Mouse (Mus musculus): ENCODE results near the gene Gm38392. TPM values are rescaled to one million over a fixed set of nuclear protein-coding genes. Genes with fewer than 3 reads are reported as not detected.

The Gm38392 gene
- under 1 TPM in 1 of 2 experiments, not detected in 1; 0.31 TPM for polyA plus RNA-seq (2017; shearing (Covaris generic))

DNA sequence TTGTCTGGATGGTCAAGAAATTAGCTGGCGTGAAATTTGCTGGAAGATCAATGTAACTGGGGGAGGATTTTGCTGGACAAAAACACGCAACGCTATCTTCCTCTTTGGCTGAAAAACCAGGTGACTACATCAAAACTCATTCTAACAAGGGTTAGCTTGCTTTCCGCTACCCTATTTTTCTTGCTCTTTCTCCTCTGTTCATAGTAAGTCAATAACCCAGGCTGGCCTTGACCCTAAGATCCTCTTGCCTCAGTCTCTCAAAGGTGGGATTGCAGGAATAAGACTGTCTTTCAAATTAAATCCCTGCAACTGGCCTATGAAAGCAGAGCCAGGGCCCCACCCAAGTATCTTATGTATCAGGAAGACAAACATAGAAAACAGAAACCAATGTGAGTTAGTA is at the start of gene Gm38392:
Gene Gm38392, minus strand, starts transcription at position 101 of the 400 bp plus-strand sequence.

DNA sequence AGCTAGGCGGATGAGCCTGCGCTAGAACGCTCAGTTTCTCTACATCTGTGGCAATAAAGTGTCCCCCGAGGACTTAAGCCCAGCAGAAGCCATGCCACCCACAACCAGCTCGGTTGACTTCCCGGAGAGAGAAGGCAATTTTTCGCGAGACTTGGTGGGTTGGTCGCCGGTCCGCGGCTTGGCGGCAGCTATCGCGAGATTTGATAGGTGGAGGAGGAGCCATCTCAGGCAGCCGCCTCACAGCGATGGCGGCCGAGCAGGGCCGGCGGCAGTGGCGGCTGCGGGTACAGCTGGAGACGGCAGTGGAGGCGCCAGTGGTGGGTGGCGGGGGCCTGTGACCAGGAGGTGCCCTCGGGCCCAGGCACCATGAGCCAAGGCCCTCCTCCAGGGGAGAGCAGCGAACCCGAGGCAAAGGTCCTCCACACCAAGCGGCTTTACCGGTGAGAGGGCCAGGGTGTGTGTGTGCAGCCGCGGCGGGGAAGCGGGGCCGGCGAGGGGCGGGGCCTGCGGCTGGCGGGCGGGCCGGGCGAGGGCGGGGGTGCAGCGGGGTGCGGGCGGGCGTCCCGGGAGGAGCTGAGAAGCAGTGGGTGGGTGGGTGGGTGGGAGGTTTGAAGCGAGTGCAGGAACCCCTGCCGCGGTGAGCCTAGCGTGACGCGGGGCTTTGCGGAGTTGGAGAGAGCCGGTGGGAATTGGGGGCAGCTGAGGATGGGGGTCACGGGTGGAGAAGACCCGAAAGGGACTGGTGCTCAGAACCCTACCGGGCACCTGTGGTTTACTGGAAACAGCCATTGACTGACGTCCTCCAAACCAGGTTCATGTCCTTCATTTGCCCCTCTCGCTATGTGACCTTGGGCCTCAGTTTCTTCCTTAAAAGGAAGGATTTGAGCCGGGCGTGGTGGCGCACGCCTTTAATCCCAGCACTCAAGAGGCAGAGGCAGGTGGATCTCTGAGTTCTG is 49.3 kb upstream of the Gm38392 start, which contains the start of the genes Tmem79 and Smg5:
Gene Tmem79, minus strand, starts transcription at position 91 of the 956 bp plus-strand sequence.
Gene Smg5, plus strand, starts transcription at position 203 of the 956 bp plus-strand sequence.

GRCm38 (mm10) chr3:88324951-88325405 is 38.0 kb upstream of the Gm38392 start, which contains the start of gene Glmp:
Glmp (plus strand) TSS chr3:88325023.

DNA sequence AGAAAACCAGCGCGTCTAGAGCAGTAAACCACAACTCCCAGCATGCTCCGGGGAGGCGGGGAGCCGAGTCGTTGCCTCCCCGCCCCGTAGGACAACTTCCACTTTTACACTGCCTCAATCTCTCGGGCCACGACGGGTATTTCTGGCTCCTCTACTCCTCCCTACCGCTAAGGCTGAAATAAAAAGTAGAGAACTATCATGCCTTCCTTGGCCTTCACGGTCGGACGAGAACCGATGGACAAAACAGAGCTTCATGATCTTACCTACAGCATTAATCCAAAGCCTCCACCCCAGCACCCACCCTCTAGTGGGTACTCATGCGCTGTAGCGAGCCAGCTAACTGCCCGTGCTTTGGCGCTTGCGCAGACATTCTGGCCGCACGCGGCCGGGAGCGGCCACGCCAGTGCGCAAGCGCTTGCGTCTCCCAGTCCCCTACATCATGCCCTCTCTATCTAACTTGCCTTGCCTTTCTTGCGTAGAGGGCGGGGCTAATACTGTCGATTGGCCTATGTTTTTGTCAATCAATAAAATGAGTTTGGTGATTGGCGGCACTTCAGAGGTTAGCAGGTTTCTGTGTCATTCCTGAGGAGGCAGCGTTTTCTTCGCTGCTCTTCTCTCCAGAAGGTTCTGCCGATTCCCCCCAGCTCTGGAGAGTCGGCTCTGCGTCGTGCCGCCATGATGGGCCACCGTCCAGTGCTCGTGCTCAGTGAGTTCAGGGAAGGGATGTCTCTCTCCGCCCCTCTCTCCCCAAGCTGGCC is 9.7 kb upstream of the Gm38392 start, which contains the start of the genes Tsacc and Cct3:
Gene Tsacc, minus strand, starts transcription at position 439 of the 758 bp plus-strand sequence.
Gene Cct3, plus strand, starts transcription at position 556 of the 758 bp plus-strand sequence.

GRCm38 (mm10) chr3:88254268-88254926 is 32.6 kb downstream of the Gm38392 start, which contains the start of gene Rhbg:
Rhbg (minus strand) TSS chr3:88254709.

Other genes starting within 250 kb of the Gm38392 start
- 10 to 100 TPM; 27.3 to 49.8 TPM for gene Gpatch4, start 244.1 kb downstream of the Gm38392 start, polyA plus RNA-seq (2017; shearing (Covaris generic))
- 10 to 100 TPM; 80.8 to 88.9 TPM for gene Naxe, start 228.7 kb downstream of the Gm38392 start, polyA plus RNA-seq (2017; shearing (Covaris generic))
- gene Ttc24, start 208.9 kb downstream of the Gm38392 start, polyA plus RNA-seq (2017; shearing (Covaris generic)) = 1 to 10 TPM in 1 of 2 experiments, not detected in 1; 1.5 TPM
- 1 to 10 TPM in 1 of 2 experiments, under 1 TPM in 1; 0.69 to 3.5 TPM for gene Iqgap3, start 205.2 kb downstream of the Gm38392 start, polyA plus RNA-seq (2017; shearing (Covaris generic))
- 10 to 100 TPM; 95.1 to 98.4 TPM for gene Mef2d, start 144.8 kb downstream of the Gm38392 start, polyA plus RNA-seq (2017; shearing (Covaris generic))
- under 1 TPM in 1 of 2 experiments, not detected in 1; 0.39 TPM for gene Rhbg, start 32.5 kb downstream of the Gm38392 start, polyA plus RNA-seq (2017; shearing (Covaris generic))
- 10 to 100 TPM in 1 of 2 experiments, 1 to 10 TPM in 1; 8.3 to 15.6 TPM for gene Tsacc, start 9.8 kb upstream of the Gm38392 start, polyA plus RNA-seq (2017; shearing (Covaris generic))
- gene Cct3, start 9.9 kb upstream of the Gm38392 start, polyA plus RNA-seq (2017; shearing (Covaris generic)) = 100 to 1,000 TPM; 327 to 346 TPM
- 100 to 1,000 TPM; 342 to 357 TPM for gene Glmp, start 37.8 kb upstream of the Gm38392 start, polyA plus RNA-seq (2017; shearing (Covaris generic))
- gene Tmem79, start 48.9 kb upstream of the Gm38392 start, polyA plus RNA-seq (2017; shearing (Covaris generic)) = 1 to 10 TPM in 1 of 2 experiments, under 1 TPM in 1; 0.96 to 2.8 TPM
- 10 to 100 TPM; 38.2 to 49.1 TPM for gene Smg5, start 49.0 kb upstream of the Gm38392 start, polyA plus RNA-seq (2017; shearing (Covaris generic))
- 1 to 10 TPM; 1.1 to 3.0 TPM for gene Paqr6, start 77.4 kb upstream of the Gm38392 start, polyA plus RNA-seq (2017; shearing (Covaris generic))
- gene Bglap3, start 85.5 kb upstream of the Gm38392 start, polyA plus RNA-seq (2017; shearing (Covaris generic)) = 10 to 100 TPM in 1 of 2 experiments, not detected in 1; 82.5 TPM
- gene Bglap2, start 91.5 kb upstream of the Gm38392 start, polyA plus RNA-seq (2017; shearing (Covaris generic)) = 1 to 10 TPM in 1 of 2 experiments, not detected in 1; 4.1 TPM
- gene Bglap, start 97.3 kb upstream of the Gm38392 start, polyA plus RNA-seq (2017; shearing (Covaris generic)) = 1 to 10 TPM in 1 of 2 experiments, not detected in 1; 2.4 TPM
- gene Pmf1, start 123.1 kb upstream of the Gm38392 start, polyA plus RNA-seq (2017; shearing (Covaris generic)) = 10 to 100 TPM; 36.0 to 42.7 TPM
- 10 to 100 TPM; 18.5 to 25.3 TPM for gene Slc25a44, start 137.9 kb upstream of the Gm38392 start, polyA plus RNA-seq (2017; shearing (Covaris generic))
- gene Sema4a, start 174.0 kb upstream of the Gm38392 start, polyA plus RNA-seq (2017; shearing (Covaris generic)) = 100 to 1,000 TPM in 1 of 2 experiments, 10 to 100 TPM in 1; 36.5 to 227 TPM
- gene Lmna, start 222.7 kb upstream of the Gm38392 start, polyA plus RNA-seq (2017; shearing (Covaris generic)) = 10 to 100 TPM; 19.0 to 26.0 TPM
- gene Mex3a, start 245.2 kb upstream of the Gm38392 start, polyA plus RNA-seq (2017; shearing (Covaris generic)) = under 1 TPM; 0.24 to 0.40 TPM